Mouse (Mus musculus) hindbrain, embryonic 13.5 days (tissue): ENCODE measurements at regions not wholly inside any gene's neighbourhood (a gene's known extent, or its start where the extent isn't known, plus 50 kb on each side); places are given as distances from the start of the nearest gene placed in this dataset.

Experiments
- ATAC-seq: fragments of 200-750 bp; cut with Nextera tagmentation; 2 replicates; pipeline ENCODE4 v1.8.0; 2017; ENCODE audit warnings: moderate TSS enrichment; ENCODE audit not compliant: low FRiP score
- H3K27ac ChIP-seq: fragments of 300-500 bp; sonication (generic); 2 replicates; pipeline ENCODE4 v1.5.1; 2015; ENCODE audit warnings: inconsistent platforms, mild to moderate bottlenecking, moderate library complexity
- H3K27me3 ChIP-seq: fragments of 300-500 bp; sonication (generic); 2 replicates; pipeline ENCODE4 v1.6.1; 2015; ENCODE audit warnings: mild to moderate bottlenecking, inconsistent platforms
- H3K36me3 ChIP-seq: fragments of 300-500 bp; sonication (generic); 2 replicates; pipeline ENCODE4 v1.6.1; 2015; ENCODE audit warnings: mild to moderate bottlenecking, inconsistent platforms
- H3K4me1 ChIP-seq: fragments of 300-500 bp; sonication (generic); replicated peaks from 2 replicates; pipeline ENCODE4 v1.6.1; 2015; ENCODE audit warnings: inconsistent platforms
- H3K4me2 ChIP-seq: fragments of 300-500 bp; sonication (generic); 2 replicates; pipeline ENCODE4 v1.6.1; 2015; ENCODE audit warnings: inconsistent platforms, mild to moderate bottlenecking, moderate library complexity
- H3K4me3 ChIP-seq: fragments of 300-500 bp; sonication (generic); 2 replicates; pipeline ENCODE4 v1.5.1; 2015; ENCODE audit warnings: mild to moderate bottlenecking, inconsistent platforms
- H3K9ac ChIP-seq: fragments of 300-500 bp; sonication (generic); 2 replicates; pipeline ENCODE4 v1.6.1; 2015; ENCODE audit warnings: mild to moderate bottlenecking, inconsistent platforms
- H3K9me3 ChIP-seq: fragments of 300-500 bp; sonication (generic); 2 replicates; pipeline ENCODE4 v1.6.1; 2016; ENCODE audit warnings: inconsistent platforms
- WGBS: fragments of 180-500 bp; shearing (Covaris S2); methylation state at CpG from one replicate; pipeline ENCODE4 v1.1.7; 2015; 5-methylcytosine and 5-hydroxymethylcytosine counted together

GRCm38 (mm10) chr6:116985147-116985737, 183.1 kb upstream of the Cxcl12 start:
- no peak overlapping the region for H3K4me2 ChIP-seq
- H3K9ac ChIP-seq: no peak overlapping the region
- no peaks in the 10 kb centered on the region for H3K9me3 ChIP-seq
- no peak for ATAC-seq
- peaks cover 15% of the 10 kb centered on the region for H3K4me1 ChIP-seq
- H3K27ac ChIP-seq: no peak overlapping the region
- H3K4me3 ChIP-seq: no peak overlapping the region
- no peaks in the 10 kb centered on the region for H3K36me3 ChIP-seq
- 0 out of 2 replicates have a peak, but pooled peaks cover 3% of the 10 kb centered on the region for H3K27me3 ChIP-seq
- WGBS: 77% methylated on average over 4 of the region's 4 CpGs

GRCm38 (mm10) chr6:116986266-116987000, 181.9 kb upstream of the Cxcl12 start:
- Histone ChIP-seq H3K4me1 (peaks cover 9% of the 10 kb centered on the region), H3K27me3 (0 out of 2 replicates have a peak, but pooled peaks cover 3% of the 10 kb centered on the region), H3K36me3 (no peaks in the 10 kb centered on the region), H3K9me3 (no peaks in the 10 kb centered on the region), H3K27ac (no peak overlapping the region), H3K4me3 (no peak overlapping the region), H3K9ac (no peak overlapping the region), H3K4me2 (no peak overlapping the region)
- ATAC-seq: no peak
- WGBS: 19% methylated on average over 10 of the region's 10 CpGs

- no peaks in the 10 kb centered on the region for H3K36me3 ChIP-seq
- 79% methylated on average over 5 of the region's 5 CpGs for WGBS
- H3K9ac ChIP-seq: no peak overlapping the region
- no peaks in the 10 kb centered on the region for H3K9me3 ChIP-seq
- no peak overlapping the region for H3K4me3 ChIP-seq
- no peak for ATAC-seq
- H3K4me1 ChIP-seq: peaks cover 9% of the 10 kb centered on the region
- no peak overlapping the region for H3K27ac ChIP-seq
- H3K27me3 ChIP-seq: 0 out of 2 replicates have a peak, but pooled peaks cover 3% of the 10 kb centered on the region
- H3K4me2 ChIP-seq: no peak overlapping the region
These were observed 181.1 kb upstream of the Cxcl12 start for GRCm38 (mm10) chr6:116987243-116987642.

GRCm38 (mm10) chr6:116998948-116999682, 169.2 kb upstream of the Cxcl12 start:
- no peaks in the 10 kb centered on the region for H3K27me3 ChIP-seq
- H3K4me1 ChIP-seq: no peaks in the 10 kb centered on the region
- no peak overlapping the region for H3K27ac ChIP-seq
- no peak for ATAC-seq
- no peak overlapping the region for H3K4me3 ChIP-seq
- WGBS: 83% methylated on average over 9 of the region's 9 CpGs
- H3K9me3 ChIP-seq: no peaks in the 10 kb centered on the region
- H3K4me2 ChIP-seq: no peak overlapping the region
- H3K9ac ChIP-seq: no peak overlapping the region
- no peaks in the 10 kb centered on the region for H3K36me3 ChIP-seq

GRCm38 (mm10) chr6:116999940-117000339, 168.4 kb upstream of the Cxcl12 start:
- no peak overlapping the region for H3K9ac ChIP-seq
- no peak overlapping the region for H3K27ac ChIP-seq
- 85% methylated on average over 4 of the region's 4 CpGs for WGBS
- no peak for ATAC-seq
- no peaks in the 10 kb centered on the region for H3K27me3 ChIP-seq
- H3K4me3 ChIP-seq: no peak overlapping the region
- H3K4me1 ChIP-seq: no peaks in the 10 kb centered on the region
- H3K36me3 ChIP-seq: no peaks in the 10 kb centered on the region
- H3K9me3 ChIP-seq: no peaks in the 10 kb centered on the region
- no peak overlapping the region for H3K4me2 ChIP-seq

- H3K9ac ChIP-seq: no peak overlapping the region
- H3K27ac ChIP-seq: no peak overlapping the region
- H3K27me3 ChIP-seq: no peaks in the 10 kb centered on the region
- no peak overlapping the region for H3K4me3 ChIP-seq
- no peaks in the 10 kb centered on the region for H3K9me3 ChIP-seq
- H3K4me1 ChIP-seq: no peaks in the 10 kb centered on the region
- H3K36me3 ChIP-seq: no peaks in the 10 kb centered on the region
- WGBS: 70% methylated on average over 7 of the region's 7 CpGs
- H3K4me2 ChIP-seq: no peak overlapping the region
- ATAC-seq: no peak
These were observed 167.2 kb upstream of the Cxcl12 start for GRCm38 (mm10) chr6:117000951-117001725.

- Histone ChIP-seq H3K27ac (no peak overlapping the region), H3K9ac (no peak overlapping the region), H3K36me3 (no peaks in the 10 kb centered on the region), H3K4me1 (no peaks in the 10 kb centered on the region), H3K9me3 (no peaks in the 10 kb centered on the region), H3K4me3 (no peak overlapping the region), H3K4me2 (no peak overlapping the region), H3K27me3 (no peaks in the 10 kb centered on the region)
- ATAC-seq: no peak
- 79% methylated on average over 5 of the region's 5 CpGs for WGBS
These were observed 155.7 kb upstream of the Cxcl12 start for GRCm38 (mm10) chr6:117012621-117013020.

GRCm38 (mm10) chr6:117015461-117015860, 152.9 kb upstream of the Cxcl12 start:
- Histone ChIP-seq H3K27me3 (no peaks in the 10 kb centered on the region), H3K27ac (no peak overlapping the region), H3K4me1 (no peaks in the 10 kb centered on the region), H3K4me2 (no peak overlapping the region), H3K9ac (no peak overlapping the region), H3K9me3 (no peaks in the 10 kb centered on the region), H3K4me3 (no peak overlapping the region), H3K36me3 (no peaks in the 10 kb centered on the region)
- no peak for ATAC-seq
- 89% methylated on average over 3 of the region's 3 CpGs for WGBS

GRCm38 (mm10) chr6:117021851-117022250, 146.5 kb upstream of the Cxcl12 start:
- H3K36me3 ChIP-seq: no peaks in the 10 kb centered on the region
- no peak overlapping the region for H3K4me3 ChIP-seq
- no peaks in the 10 kb centered on the region for H3K4me1 ChIP-seq
- no peak overlapping the region for H3K9ac ChIP-seq
- H3K27ac ChIP-seq: no peak overlapping the region
- H3K27me3 ChIP-seq: no peaks in the 10 kb centered on the region
- 76% methylated on average over 10 of the region's 10 CpGs for WGBS
- no peaks in the 10 kb centered on the region for H3K9me3 ChIP-seq
- no peak for ATAC-seq
- no peak overlapping the region for H3K4me2 ChIP-seq

- no peaks in the 10 kb centered on the region for H3K9me3 ChIP-seq
- H3K4me1 ChIP-seq: peaks cover 5% of the 10 kb centered on the region; the same call in 1 of the 2 replicates
- 58% methylated on average over 8 of the region's 8 CpGs for WGBS
- H3K27me3 ChIP-seq: no peaks in the 10 kb centered on the region
- no peak overlapping the region for H3K4me3 ChIP-seq
- H3K36me3 ChIP-seq: no peaks in the 10 kb centered on the region
- ATAC-seq: no peak
- H3K4me2 ChIP-seq: no peak overlapping the region
- H3K9ac ChIP-seq: no peak overlapping the region
- H3K27ac ChIP-seq: no peak overlapping the region
These were observed 136.1 kb upstream of the Cxcl12 start for GRCm38 (mm10) chr6:117032042-117032746.

- no peak for ATAC-seq
- Histone ChIP-seq H3K27me3 (no peaks in the 10 kb centered on the region), H3K4me3 (no peak overlapping the region), H3K36me3 (no peaks in the 10 kb centered on the region), H3K4me2 (no peak overlapping the region), H3K9me3 (no peaks in the 10 kb centered on the region), H3K9ac (no peak overlapping the region), H3K4me1 (no peaks in the 10 kb centered on the region), H3K27ac (no peak overlapping the region)
- 87% methylated on average over 2 of the region's 2 CpGs for WGBS
These were observed 124.6 kb upstream of the Cxcl12 start for GRCm38 (mm10) chr6:117043744-117044143.
